Mouse (Mus musculus) yolk sac, embryonic 10.5 days (tissue): ENCODE data around the gene Tcf7l1.

Source experiments
- DNase-seq: peaks from one replicate; pipeline ENCODE4 v3.0.0-alpha.2; 2017; ENCODE audit warnings: low spot score

Tcf7l1 gene

GRCm38 (mm10) chr6:72663000-72663399, 126.1 kb downstream of the Tcf7l1 start:
- DNase-seq = peak; percentile 52

GRCm38 (mm10) chr6:72660391-72660720, 128.7 kb downstream of the Tcf7l1 start:
- no peak for DNase-seq

GRCm38 (mm10) chr6:72659717-72660390, 129.2 kb downstream of the Tcf7l1 start:
- no peak for DNase-seq

- no peak for DNase-seq
Measured at GRCm38 (mm10) chr6:72658006-72658405, 131.0 kb downstream of the Tcf7l1 start.

GRCm38 (mm10) chr6:72656053-72656442, 133.0 kb downstream of the Tcf7l1 start:
- DNase-seq = no peak

- peak; percentile 68 for DNase-seq
Measured at GRCm38 (mm10) chr6:72655309-72656052, 133.6 kb downstream of the Tcf7l1 start.

GRCm38 (mm10) chr6:72654355-72654754, 134.7 kb downstream of the Tcf7l1 start:
- DNase-seq = no peak

GRCm38 (mm10) chr6:72653419-72653818, 135.6 kb downstream of the Tcf7l1 start:
- no peak for DNase-seq

- DNase-seq = no peak
Measured at GRCm38 (mm10) chr6:72650338-72650851, 138.7 kb downstream of the Tcf7l1 start.

GRCm38 (mm10) chr6:72648002-72648595, 141.0 kb downstream of the Tcf7l1 start:
- DNase-seq = no peak

GRCm38 (mm10) chr6:72647383-72647820, 141.7 kb downstream of the Tcf7l1 start:
- peak; percentile 49 for DNase-seq

- no peak for DNase-seq
Measured at GRCm38 (mm10) chr6:72645364-72645763, 143.7 kb downstream of the Tcf7l1 start.

GRCm38 (mm10) chr6:72644576-72644975, 144.5 kb downstream of the Tcf7l1 start:
- DNase-seq = no peak

GRCm38 (mm10) chr6:72641218-72641954, 147.7 kb downstream of the Tcf7l1 start:
- no peak for DNase-seq

GRCm38 (mm10) chr6:72636940-72637339, 152.1 kb downstream of the Tcf7l1 start:
- no peak for DNase-seq

- DNase-seq = peak; percentile 72
Measured at GRCm38 (mm10) chr6:72635760-72636431, 153.2 kb downstream of the Tcf7l1 start.

GRCm38 (mm10) chr6:72634311-72634710, 154.7 kb downstream of the Tcf7l1 start:
- no peak for DNase-seq

GRCm38 (mm10) chr6:72631700-72632099, 157.4 kb downstream of the Tcf7l1 start:
- DNase-seq = no peak

GRCm38 (mm10) chr6:72630961-72631360, 158.1 kb downstream of the Tcf7l1 start:
- DNase-seq = no peak

GRCm38 (mm10) chr6:72630370-72630769, 158.7 kb downstream of the Tcf7l1 start:
- DNase-seq = no peak

GRCm38 (mm10) chr6:72627276-72627675, 161.8 kb downstream of the Tcf7l1 start:
- DNase-seq = no peak

- DNase-seq = no peak
Measured at GRCm38 (mm10) chr6:72626391-72626790, 162.7 kb downstream of the Tcf7l1 start.
